Mouse (Mus musculus) inflammation-experienced regulatory T-cells, adult 6 months (primary cell): ENCODE data around the gene Apln. TPM values are rescaled to one million over a fixed set of nuclear protein-coding genes. Genes with fewer than 3 reads are reported as not detected.

ENCODE experiments used
- ATAC-seq: one replicate; pipeline ENCODE4 v1.8.0; 2017
- polyA plus RNA-seq, 3 experiments: library from polyadenylated mRNA; unstranded; fragments of 100-300 nt; shearing (Covaris generic); gene quantifications; one replicate each; pipeline ENCODE4 v1.2.1; 2017

The Apln gene
- polyA plus RNA-seq, 3 experiments from 2014 or later = 0.17 to 0.70 TPM; not detected in 1

- no peak for ATAC-seq
These were observed 17.6 kb downstream of the Apln start for GRCm38 (mm10) chrX:48016906-48017601.

DNA sequence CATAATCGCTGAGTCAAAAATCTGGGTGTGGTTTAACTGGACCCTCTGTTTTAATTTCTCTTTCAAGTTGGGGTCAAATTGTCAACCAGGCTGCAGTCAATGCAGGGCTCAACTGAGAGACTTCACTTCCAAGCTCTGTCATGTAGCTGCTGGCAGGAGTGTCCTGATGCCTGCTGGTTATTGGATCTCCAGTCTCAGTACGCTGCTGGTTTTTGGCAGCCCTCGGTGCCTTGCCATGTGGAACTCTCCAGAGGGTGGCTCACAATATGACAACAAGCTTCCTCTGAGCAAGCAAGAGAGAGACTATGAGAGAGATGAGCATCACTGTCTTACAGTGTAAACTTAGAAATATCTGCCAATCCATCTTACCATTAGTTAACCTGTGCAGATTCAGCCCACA is 23.0 kb downstream of the Apln start:
- no peak for ATAC-seq

GRCm38 (mm10) chrX:48006062-48006461 is 28.6 kb downstream of the Apln start:
- ATAC-seq = no peak

- no peak for ATAC-seq
These were observed 29.9 kb downstream of the Apln start for GRCm38 (mm10) chrX:48004786-48005185.

- ATAC-seq = no peak
These were observed 33.5 kb downstream of the Apln start for GRCm38 (mm10) chrX:48001151-48001550.

GRCm38 (mm10) chrX:47998412-47998811 is 36.2 kb downstream of the Apln start:
- ATAC-seq = peak; percentile 86

DNA sequence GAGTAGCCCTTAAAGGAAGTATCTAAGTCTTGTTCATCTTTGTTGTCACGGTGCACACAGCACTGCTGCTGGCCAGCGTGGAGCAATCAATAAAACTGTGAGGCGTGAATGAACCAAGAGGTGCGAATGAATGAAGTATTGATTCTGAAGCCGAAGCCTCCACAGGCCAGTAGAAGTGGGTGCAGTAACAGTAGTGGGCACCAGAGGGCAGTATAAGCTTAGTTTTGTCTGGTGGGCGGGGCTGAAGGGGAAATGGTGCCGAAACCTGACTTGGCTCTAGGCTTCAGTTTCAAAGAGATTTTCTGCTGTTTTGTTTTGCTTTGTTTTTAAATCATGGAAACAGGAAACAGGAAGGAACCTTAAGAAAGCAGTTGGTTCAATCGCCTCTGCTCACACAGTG is 42.0 kb downstream of the Apln start:
- ATAC-seq = peak; percentile 80

- no peak for ATAC-seq
These were observed 46.6 kb downstream of the Apln start for GRCm38 (mm10) chrX:47988024-47988423.

DNA sequence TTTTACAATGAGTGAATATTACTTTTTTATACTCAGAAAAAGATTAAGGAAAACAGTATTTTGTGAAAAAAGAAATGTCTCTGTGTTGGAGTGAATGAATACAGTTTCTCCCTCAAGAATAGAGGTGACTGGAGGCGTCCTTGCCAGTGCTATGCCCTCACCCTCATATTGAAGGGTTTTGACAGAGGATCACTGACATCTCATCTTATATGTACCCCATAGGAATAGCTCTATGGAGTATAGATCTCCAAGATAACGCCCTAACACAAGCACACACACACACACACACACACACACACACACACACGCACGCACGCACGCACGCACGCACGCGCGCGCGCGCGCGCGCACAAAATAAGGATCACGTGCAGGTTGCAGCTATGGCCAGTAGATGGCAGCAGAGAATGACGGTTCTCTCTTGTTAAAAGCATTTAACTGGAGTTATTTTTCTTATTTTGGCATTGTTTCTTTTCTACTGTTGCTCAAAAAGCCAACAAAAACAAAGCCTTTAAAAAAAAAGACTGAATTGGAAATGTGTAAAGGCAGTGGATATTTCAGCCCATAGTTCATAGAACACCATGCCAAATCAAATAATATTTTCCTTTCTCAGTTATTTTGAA is 49.5 kb downstream of the Apln start:
- no peak for ATAC-seq

- ATAC-seq = no peak
These were observed 57.6 kb downstream of the Apln start for GRCm38 (mm10) chrX:47977078-47977477.

- no peak for ATAC-seq
These were observed 58.1 kb downstream of the Apln start for GRCm38 (mm10) chrX:47976551-47976950.

Other genes with a start within 250 kb of the Apln start
- under 1 TPM in 1 of 3 experiments, not detected in 2; 0.07 TPM for gene Smarca1, start 141.9 kb downstream of the Apln start, polyA plus RNA-seq
- 1 to 10 TPM; 4.5 to 8.4 (median 7.4) TPM for gene Ocrl, start 122.5 kb downstream of the Apln start, polyA plus RNA-seq
- gene Xpnpep2, start 73.9 kb upstream of the Apln start, polyA plus RNA-seq = 1 to 10 TPM in 1 of 3 experiments, under 1 TPM in 2; 0.50 to 2.7 (median 0.71) TPM
- gene Sash3, start 111.6 kb upstream of the Apln start, polyA plus RNA-seq = 100 to 1,000 TPM; 303 to 376 (median 360) TPM
- 1 to 10 TPM in 2 of 3 experiments, under 1 TPM in 1; 0.91 to 2.3 (median 1.4) TPM for gene Zdhhc9, start 174.0 kb upstream of the Apln start, polyA plus RNA-seq
- 10 to 100 TPM; 24.0 to 33.2 (median 31.7) TPM for gene Utp14a, start 222.0 kb upstream of the Apln start, polyA plus RNA-seq